Mouse (Mus musculus): ENCODE results near the gene Zfp426.

DNA sequence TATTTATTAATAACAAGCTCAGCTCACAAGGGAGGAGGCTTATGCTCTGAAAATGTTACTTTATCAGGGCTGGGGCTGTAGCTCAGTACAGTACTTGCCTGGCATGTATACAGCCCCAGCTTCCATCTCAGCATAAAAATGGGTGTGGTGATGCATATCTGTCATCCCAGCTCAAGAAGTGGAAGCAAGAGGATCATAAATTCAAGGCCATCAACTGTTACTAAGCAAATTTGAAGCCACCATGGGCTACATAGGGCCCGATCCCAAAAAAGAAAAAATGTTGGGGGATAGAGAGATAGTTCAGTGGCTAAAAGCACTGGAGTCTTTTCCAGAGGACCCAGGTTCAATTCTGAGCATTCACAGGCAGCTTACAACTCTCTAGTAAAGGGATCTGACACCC lies 15.9 kb downstream of the Zfp426 start:
- TF ChIP-seq ZC3H11A (IDR thresholded peaks at IDR 0.05; ENCODE audit: borderline replicate concordance, low read depth, low read length) (no peak), MAFK (IDR thresholded peaks at IDR 0.05; ENCODE audit: insufficient read depth, low read depth, low read length) (no peak)

Data from ES-E14 (cell line).